Mouse (Mus musculus) ES-Bruce4 (cell line): ENCODE results near the gene Lrrc31. TPM values are rescaled to one million over a fixed set of nuclear protein-coding genes. Genes with fewer than 3 reads are reported as not detected.

Source experiments
- H3K27ac ChIP-seq: 2 replicates; pipeline ENCODE4 v1.5.1; 2012; ENCODE audit warnings: low read length, inconsistent platforms; ENCODE audit not compliant: insufficient read depth
- H3K27me3 ChIP-seq: 2 replicates; pipeline ENCODE4 v1.6.1; 2012; ENCODE audit warnings: mild to moderate bottlenecking, low read length, inconsistent platforms; ENCODE audit not compliant: control insufficient read depth, poor library complexity, insufficient read depth, severe bottlenecking
- H3K36me3 ChIP-seq: 2 replicates; pipeline ENCODE4 v1.6.1; 2012; ENCODE audit warnings: inconsistent platforms, mild to moderate bottlenecking, low read length, moderate library complexity; ENCODE audit not compliant: control insufficient read depth, poor library complexity, insufficient read depth, severe bottlenecking
- H3K4me1 ChIP-seq: one replicate; pipeline ENCODE4 v1.8.1; 2011; ENCODE audit warnings: low read length; ENCODE audit not compliant: control insufficient read depth, insufficient read depth
- H3K4me3 ChIP-seq: 2 replicates; pipeline ENCODE4 v1.5.1; 2011; ENCODE audit warnings: low read depth, mild to moderate bottlenecking, low read length
- H3K9ac ChIP-seq: 2 replicates; pipeline ENCODE4 v1.6.1; 2012; ENCODE audit warnings: low read depth, mild to moderate bottlenecking, inconsistent platforms; ENCODE audit not compliant: poor library complexity, severe bottlenecking
- H3K9me3 ChIP-seq: replicated peaks from 2 replicates; pipeline ENCODE4 v1.6.1; 2012; ENCODE audit warnings: mild to moderate bottlenecking, low read length, inconsistent platforms; ENCODE audit not compliant: control insufficient read depth, poor library complexity, insufficient read depth, severe bottlenecking
- CTCF ChIP-seq: IDR thresholded peaks from one replicate; pipeline ENCODE4 v1.8.1; 2011; ENCODE audit warnings: low read depth, low read length
- EP300 ChIP-seq: IDR thresholded peaks from 2 replicates; pipeline ENCODE4 v1.6.1; 2011; ENCODE audit warnings: low read depth, low read length; ENCODE audit not compliant: insufficient read depth
- POLR2A ChIP-seq: IDR thresholded peaks from one replicate; pipeline ENCODE4 v1.8.1; 2011; ENCODE audit warnings: low read length; ENCODE audit not compliant: insufficient read depth
- polyA plus RNA-seq: library from polyadenylated mRNA; stranded (reverse); fragments of >200 nt; gene quantifications from 2 replicates; pipeline ENCODE4 v1.2.4, GENCODE M21; 2011; ENCODE audit warnings: low read depth; ENCODE audit not compliant: missing spikeins, insufficient read depth, insufficient read length

The Lrrc31 gene
- polyA plus RNA-seq, 1 experiment = 19.9 TPM

- Histone ChIP-seq H3K27ac (no peak within 1 kb of the TSS), H3K4me1 (peaks cover 1% of the 10 kb centered on the region), H3K27me3 (no peaks in the 10 kb centered on the region), H3K36me3 (peaks cover 15% of the 10 kb centered on the region), H3K9me3 (no peaks in the 10 kb centered on the region), H3K9ac (no peak within 1 kb of the TSS), H3K4me3 (no peak within 1 kb of the TSS)
- TF ChIP-seq CTCF (no peak), POLR2A (no peak), EP300 (no peak)
Measured at GRCm38 (mm10) chr3:30644207-30644606, 55.4 kb downstream of the Lrrc31 start, which contains the start of gene Lrriq4. Lrriq4 (plus strand) TSS chr3:30644507.

GRCm38 (mm10) chr3:30635629-30636028 lies 64.0 kb downstream of the Lrrc31 start:
- Histone ChIP-seq H3K27ac (no peak overlapping the region), H3K9me3 (peaks cover 6% of the 10 kb centered on the region), H3K27me3 (no peaks in the 10 kb centered on the region), H3K4me1 (no peaks in the 10 kb centered on the region), H3K9ac (no peak overlapping the region), H3K4me3 (no peak overlapping the region), H3K36me3 (peaks cover 11% of the 10 kb centered on the region)
- TF ChIP-seq EP300 (peak; percentile 26; the same call in 1 of the 2 replicates), CTCF (peak; percentile 76), POLR2A (no peak)

GRCm38 (mm10) chr3:30633681-30634080 lies 66.0 kb downstream of the Lrrc31 start:
- TF ChIP-seq EP300 (no peak), CTCF (no peak), POLR2A (no peak)
- H3K36me3 ChIP-seq = peaks cover 11% of the 10 kb centered on the region
- peaks cover 6% of the 10 kb centered on the region for H3K9me3 ChIP-seq
- H3K4me3 ChIP-seq = no peak overlapping the region
- H3K4me1 ChIP-seq = no peaks in the 10 kb centered on the region
- no peaks in the 10 kb centered on the region for H3K27me3 ChIP-seq
- H3K9ac ChIP-seq = no peak overlapping the region
- H3K27ac ChIP-seq = no peak overlapping the region

Other genes with a start within 250 kb of the Lrrc31 start
- gene Mecom, start 151.8 kb downstream of the Lrrc31 start, polyA plus RNA-seq = 0.14 and 0.24 TPM in 2 replicates
- gene Actrt3, start 99.9 kb downstream of the Lrrc31 start, polyA plus RNA-seq = not detected in 2 replicates
- gene Mynn, start 97.8 kb downstream of the Lrrc31 start, polyA plus RNA-seq = 25.9 and 26.1 TPM in 2 replicates
- gene Lrriq4, start 55.3 kb downstream of the Lrrc31 start, polyA plus RNA-seq = 2.4 and 3.3 TPM in 2 replicates
- 31.1 and 36.1 TPM in 2 replicates for gene Lrrc34, start 52.0 kb downstream of the Lrrc31 start, polyA plus RNA-seq
- gene Samd7, start 46.5 kb upstream of the Lrrc31 start, polyA plus RNA-seq = not detected in 2 replicates
- 63.5 and 65.0 TPM in 2 replicates for gene Sec62, start 93.0 kb upstream of the Lrrc31 start, polyA plus RNA-seq
- gene Gpr160, start 156.1 kb upstream of the Lrrc31 start, polyA plus RNA-seq = 9.9 and 10.1 TPM in 2 replicates